Mouse (Mus musculus) midbrain, embryonic 10.5 days (tissue): ENCODE data around the gene Mettl16. TPM values are rescaled to one million over a fixed set of nuclear protein-coding genes. Genes with fewer than 3 reads are reported as not detected.

ENCODE experiments used
- DNase-seq: peaks from one replicate; pipeline ENCODE4 v3.0.0-alpha.2; 2017; ENCODE audit warnings: low spot score
- H3K27ac ChIP-seq: fragments of 300-500 bp; sonication (generic); replicated peaks from 2 replicates; pipeline ENCODE4 v1.5.1; 2016; ENCODE audit warnings: mild to moderate bottlenecking
- H3K27me3 ChIP-seq: fragments of 300-500 bp; sonication (generic); 2 replicates; pipeline ENCODE4 v1.6.1; 2016; ENCODE audit warnings: low read depth, mild to moderate bottlenecking; ENCODE audit not compliant: poor library complexity, severe bottlenecking
- H3K36me3 ChIP-seq: fragments of 300-500 bp; sonication (generic); 2 replicates; pipeline ENCODE4 v1.6.1; 2016; ENCODE audit warnings: mild to moderate bottlenecking, moderate library complexity
- H3K4me1 ChIP-seq: fragments of 300-500 bp; sonication (generic); 2 replicates; pipeline ENCODE4 v1.6.1; 2016
- H3K4me3 ChIP-seq: fragments of 300-500 bp; sonication (generic); 2 replicates; pipeline ENCODE4 v1.5.1; 2016; ENCODE audit warnings: mild to moderate bottlenecking, moderate library complexity
- H3K9me3 ChIP-seq: fragments of 300-500 bp; sonication (generic); replicated peaks from 2 replicates; pipeline ENCODE4 v1.6.1; 2016; ENCODE audit warnings: mild to moderate bottlenecking
- WGBS: fragments of 180-500 bp; shearing (Covaris S2); methylation state at CpG from one replicate; pipeline ENCODE4 v1.1.7; 2016; 5-methylcytosine and 5-hydroxymethylcytosine counted together
- polyA plus RNA-seq: library from polyadenylated mRNA; unstranded; fragments of >200 nt; fragmentation: Nextera tagmentation; extraction: Ambion mirVana; gene quantifications from 2 replicates; pipeline ENCODE4 v1.2.1, GENCODE M21; 2016

Gene Mettl16
- polyA plus RNA-seq, 1 experiment from 2014 or later = 71.6 TPM

DNA sequence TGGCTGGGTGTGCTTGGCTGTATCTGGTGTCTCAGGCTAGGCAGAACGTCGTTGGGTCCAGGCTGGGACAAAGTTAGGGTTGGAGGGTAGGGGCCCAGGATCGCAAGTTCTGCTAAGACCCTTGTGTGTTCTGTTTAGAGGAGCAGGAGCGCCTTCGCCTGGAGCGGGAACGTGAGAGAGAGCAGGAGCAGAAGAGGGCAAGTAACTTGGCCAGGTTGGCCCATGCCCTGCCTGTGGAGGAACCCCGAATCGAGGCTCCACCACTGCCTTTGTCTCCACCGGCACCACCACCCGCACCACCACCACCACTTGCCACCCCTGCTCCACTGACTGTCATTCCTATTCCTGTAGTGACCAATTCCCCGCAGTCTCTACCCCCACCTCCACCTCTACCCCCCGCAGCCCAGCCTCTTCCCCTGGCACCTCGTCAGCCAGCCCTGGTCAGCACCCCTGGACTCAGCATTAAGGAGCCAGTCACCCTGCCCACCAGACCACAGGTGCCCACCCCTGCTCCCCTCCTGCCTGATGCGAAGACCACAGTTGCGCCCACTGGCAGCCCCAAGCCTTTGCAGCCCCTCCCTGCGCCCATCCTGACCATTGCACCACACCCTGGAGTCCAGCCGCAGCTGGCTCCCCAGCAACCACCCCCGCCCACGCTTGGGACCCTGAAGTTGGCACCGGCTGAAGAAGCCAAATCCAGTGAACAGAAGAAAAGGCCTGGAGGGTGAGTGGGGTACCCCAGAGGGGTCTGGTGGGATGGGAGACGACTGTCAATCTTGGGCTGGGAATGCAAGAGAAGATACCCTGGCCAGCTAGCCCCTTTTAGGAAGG lies 65.8 kb downstream of the Mettl16 start:
- Histone ChIP-seq H3K36me3 (peaks cover 34% of the 10 kb centered on the region), H3K4me3 (peak overlapping the region; percentile 67), H3K4me1 (peaks cover 84% of the 10 kb centered on the region), H3K27me3 (peaks cover 15% of the 10 kb centered on the region), H3K27ac (peak overlapping the region; percentile 30; the same call in 1 of the 2 replicates), H3K9me3 (no peaks in the 10 kb centered on the region)
- DNase-seq = no peak
- WGBS = 93% methylated on average over 22 of the region's 22 CpGs

DNA sequence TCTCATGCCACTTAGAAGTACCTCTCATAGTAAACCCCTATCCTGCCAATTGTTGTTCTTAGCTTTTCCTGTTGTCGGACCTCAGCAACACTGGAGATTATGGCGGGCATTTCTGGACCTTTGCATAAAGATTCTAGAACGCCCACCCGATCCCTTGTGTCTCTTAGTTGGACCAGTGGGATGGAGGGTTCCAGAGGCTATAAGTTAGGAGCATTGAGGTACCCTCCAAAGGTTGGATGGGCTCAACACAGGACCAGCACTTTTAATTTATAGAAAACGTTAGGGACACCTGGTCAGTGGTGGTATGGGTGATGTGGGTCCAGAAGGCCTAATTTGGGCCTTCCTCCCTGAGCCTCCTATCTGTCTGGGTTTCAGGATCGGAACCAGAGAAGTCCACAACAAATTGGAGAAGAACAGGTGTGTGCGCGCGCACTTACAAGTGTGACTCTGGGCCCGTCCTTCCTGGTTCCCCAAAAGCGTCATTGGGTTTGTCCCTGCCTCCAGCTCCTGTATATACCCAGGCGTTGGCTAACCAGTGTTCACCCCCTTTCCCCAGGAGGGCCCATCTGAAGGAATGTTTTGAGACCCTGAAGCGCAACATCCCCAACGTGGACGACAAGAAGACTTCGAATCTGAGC lies 66.5 kb downstream of the Mettl16 start:
- peaks cover 85% of the 10 kb centered on the region for H3K4me1 ChIP-seq
- 42% methylated on average over 16 of the region's 16 CpGs for WGBS
- DNase-seq = no peak

DNA sequence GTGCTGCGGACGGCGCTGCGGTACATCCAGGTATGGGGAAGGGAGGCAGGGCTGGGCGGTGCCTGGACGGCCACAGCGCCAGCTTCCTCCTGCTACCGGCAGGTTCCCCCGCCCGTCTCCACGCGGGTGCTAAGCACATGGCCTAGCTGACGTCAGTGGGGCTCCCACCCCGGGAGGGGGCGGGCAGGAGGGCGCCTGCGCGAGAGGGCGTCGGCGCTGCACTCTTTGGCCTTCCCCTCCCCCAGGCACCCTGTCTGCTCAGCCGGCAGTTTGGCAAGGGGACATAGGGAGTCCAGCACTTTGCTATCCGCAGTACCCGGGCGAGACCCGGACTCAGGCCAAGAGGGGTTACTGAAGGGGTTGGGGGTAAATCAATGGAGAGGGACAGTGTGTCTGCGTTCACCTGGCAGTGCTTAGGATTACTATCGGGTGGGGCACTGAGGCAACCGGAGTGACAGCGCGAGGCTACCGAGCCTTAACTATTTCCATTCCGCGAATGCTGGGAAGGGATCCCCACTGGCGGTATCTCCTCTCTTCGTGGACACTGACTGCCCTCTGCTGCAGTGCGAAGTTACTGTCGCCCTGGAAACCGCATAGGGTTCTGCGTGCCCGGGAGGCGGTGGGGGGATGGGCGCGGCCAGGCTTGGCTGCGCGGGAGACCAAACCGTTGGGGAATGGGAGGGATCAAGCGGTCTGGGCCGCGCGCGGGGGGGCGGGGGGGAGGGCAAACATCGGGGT lies 67.2 kb downstream of the Mettl16 start:
- DNase-seq = peak; percentile 83
- under 1% methylated on average over 54 of the region's 54 CpGs for WGBS
- peak overlapping the region; percentile 94 for H3K27ac ChIP-seq
- no peaks in the 10 kb centered on the region for H3K9me3 ChIP-seq
- H3K4me3 ChIP-seq = peak overlapping the region; percentile 67
- peaks cover 48% of the 10 kb centered on the region for H3K36me3 ChIP-seq
- peaks cover 15% of the 10 kb centered on the region for H3K27me3 ChIP-seq
- H3K4me1 ChIP-seq = peaks cover 83% of the 10 kb centered on the region

More for the DNA sequence above, 66.5 kb downstream of the Mettl16 start:
- Histone ChIP-seq H3K4me3 (peak overlapping the region; percentile 67), H3K36me3 (peaks cover 41% of the 10 kb centered on the region), H3K9me3 (no peaks in the 10 kb centered on the region), H3K27ac (peak overlapping the region; percentile 94), H3K27me3 (peaks cover 15% of the 10 kb centered on the region)

DNA sequence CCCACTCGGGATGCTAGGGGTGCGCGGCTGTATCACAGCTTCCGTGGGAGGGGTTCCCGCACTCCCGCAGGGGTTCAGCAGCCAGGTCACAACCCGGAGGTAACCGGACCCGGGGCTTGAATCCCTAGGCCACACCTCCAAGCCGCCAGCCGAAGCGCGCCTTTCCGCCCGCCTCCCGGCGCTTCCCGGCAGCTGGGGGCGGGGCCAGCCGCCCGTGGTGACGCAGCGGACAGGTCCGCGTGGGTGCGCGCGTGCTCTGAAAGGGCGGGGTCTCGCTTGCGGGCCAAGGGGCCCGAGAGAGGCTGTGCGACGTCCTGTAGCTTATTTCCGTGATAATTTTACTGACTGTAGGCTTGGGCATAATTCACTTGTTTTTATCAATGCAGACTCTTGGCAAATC lies 67.8 kb downstream of the Mettl16 start:
- Histone ChIP-seq H3K27me3 (peaks cover 15% of the 10 kb centered on the region), H3K4me1 (peaks cover 83% of the 10 kb centered on the region), H3K27ac (peak overlapping the region; percentile 94), H3K36me3 (peaks cover 54% of the 10 kb centered on the region), H3K9me3 (no peaks in the 10 kb centered on the region), H3K4me3 (peak overlapping the region; percentile 67)
- under 1% methylated on average over 35 of the region's 35 CpGs for WGBS
- DNase-seq = peak; percentile 92

- Histone ChIP-seq H3K36me3 (peaks cover 59% of the 10 kb centered on the region), H3K9me3 (no peaks in the 10 kb centered on the region), H3K27me3 (peaks cover 15% of the 10 kb centered on the region), H3K4me3 (peak overlapping the region; percentile 67; the same call in 1 of the 2 replicates), H3K4me1 (peaks cover 78% of the 10 kb centered on the region), H3K27ac (peak overlapping the region; percentile 94; the same call in 1 of the 2 replicates)
- no peak for DNase-seq
- 47% methylated on average over 6 of the region's 6 CpGs for WGBS
These were observed 68.3 kb downstream of the Mettl16 start for GRCm38 (mm10) chr11:74838971-74839370.

- WGBS = 94% methylated on average over 19 of the region's 19 CpGs
- peaks cover 70% of the 10 kb centered on the region for H3K36me3 ChIP-seq
- H3K27me3 ChIP-seq = peaks cover 15% of the 10 kb centered on the region
- no peaks in the 10 kb centered on the region for H3K9me3 ChIP-seq
- peaks cover 66% of the 10 kb centered on the region for H3K4me1 ChIP-seq
- no peak for DNase-seq
- no peak overlapping the region for H3K27ac ChIP-seq
- H3K4me3 ChIP-seq = no peak overlapping the region
These were observed 69.5 kb downstream of the Mettl16 start for GRCm38 (mm10) chr11:74839860-74840715.

- Histone ChIP-seq H3K4me1 (peaks cover 63% of the 10 kb centered on the region), H3K36me3 (peaks cover 77% of the 10 kb centered on the region), H3K4me3 (no peak overlapping the region), H3K9me3 (peaks cover 6% of the 10 kb centered on the region), H3K27ac (0 out of 2 replicates have a peak overlapping the region, but pooled peaks have one; percentile 13), H3K27me3 (peaks cover 15% of the 10 kb centered on the region)
- DNase-seq = no peak
- 91% methylated on average over 8 of the region's 8 CpGs for WGBS
These were observed 70.1 kb downstream of the Mettl16 start for GRCm38 (mm10) chr11:74840739-74841138.

GRCm38 (mm10) chr11:74841366-74841765 lies 70.7 kb downstream of the Mettl16 start:
- Histone ChIP-seq H3K9me3 (peaks cover 7% of the 10 kb centered on the region), H3K36me3 (peaks cover 80% of the 10 kb centered on the region), H3K27me3 (peaks cover 10% of the 10 kb centered on the region), H3K27ac (0 out of 2 replicates have a peak overlapping the region, but pooled peaks have one; percentile 13), H3K4me3 (no peak overlapping the region), H3K4me1 (peaks cover 56% of the 10 kb centered on the region)
- WGBS = 77% methylated on average over 9 of the region's 9 CpGs
- no peak for DNase-seq

GRCm38 (mm10) chr11:74842045-74842444 lies 71.4 kb downstream of the Mettl16 start:
- 90% methylated on average over 13 of the region's 13 CpGs for WGBS
- peaks cover 7% of the 10 kb centered on the region for H3K9me3 ChIP-seq
- peaks cover 75% of the 10 kb centered on the region for H3K36me3 ChIP-seq

DNA sequence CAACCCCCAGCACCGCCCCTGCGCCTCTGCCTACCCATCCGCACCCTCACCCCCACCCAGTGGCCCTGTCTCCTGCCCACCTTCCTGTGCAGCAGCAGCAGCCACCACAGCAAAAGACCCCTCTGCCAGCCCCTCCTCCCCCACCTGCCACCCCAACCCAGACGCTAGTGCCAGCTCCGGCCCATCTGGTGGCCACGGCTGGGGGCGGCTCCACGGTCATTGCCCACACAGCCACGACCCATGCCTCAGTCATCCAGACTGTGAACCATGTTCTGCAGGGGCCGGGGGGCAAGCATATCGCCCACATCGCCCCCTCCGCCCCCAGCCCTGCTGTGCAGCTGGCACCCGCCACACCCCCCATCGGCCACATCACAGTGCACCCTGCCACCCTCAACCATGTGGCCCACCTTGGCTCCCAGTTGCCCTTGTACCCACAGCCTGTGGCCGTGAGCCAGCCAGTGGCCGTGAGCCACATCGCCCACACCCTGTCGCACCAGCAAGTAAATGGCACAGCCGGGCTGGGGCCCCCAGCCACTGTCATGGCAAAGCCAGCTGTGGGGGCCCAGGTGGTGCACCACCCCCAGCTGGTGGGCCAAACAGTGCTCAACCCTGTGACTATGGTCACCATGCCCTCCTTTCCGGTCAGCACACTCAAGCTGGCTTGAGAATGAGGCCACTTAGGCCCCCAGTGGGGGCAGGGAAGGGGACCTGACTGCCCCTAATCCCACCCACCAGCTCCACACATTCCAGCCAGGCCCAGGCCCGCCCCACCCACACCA lies 72.2 kb downstream of the Mettl16 start:
- H3K9me3 ChIP-seq = peaks cover 7% of the 10 kb centered on the region
- DNase-seq = no peak
- H3K4me3 ChIP-seq = no peak overlapping the region
- 0 out of 2 replicates have a peak overlapping the region, but pooled peaks have one; percentile 4 for H3K27ac ChIP-seq
- 89% methylated on average over 22 of the region's 22 CpGs for WGBS
- H3K36me3 ChIP-seq = peaks cover 71% of the 10 kb centered on the region
- H3K27me3 ChIP-seq = no peaks in the 10 kb centered on the region
- peaks cover 43% of the 10 kb centered on the region for H3K4me1 ChIP-seq

More at GRCm38 (mm10) chr11:74842045-74842444, 71.4 kb downstream of the Mettl16 start:
- H3K27me3 ChIP-seq = peaks cover 3% of the 10 kb centered on the region; the same call in 1 of the 2 replicates
- H3K27ac ChIP-seq = no peak overlapping the region
- DNase-seq = no peak
- peaks cover 49% of the 10 kb centered on the region for H3K4me1 ChIP-seq
- no peak overlapping the region for H3K4me3 ChIP-seq

- Histone ChIP-seq H3K27ac (0 out of 2 replicates have a peak overlapping the region, but pooled peaks have one; percentile 4), H3K4me3 (no peak overlapping the region), H3K27me3 (no peaks in the 10 kb centered on the region), H3K9me3 (peaks cover 7% of the 10 kb centered on the region), H3K36me3 (peaks cover 71% of the 10 kb centered on the region), H3K4me1 (peaks cover 44% of the 10 kb centered on the region)
- 90% methylated on average over 2 of the region's 2 CpGs for WGBS
- no peak for DNase-seq
These were observed 72.7 kb downstream of the Mettl16 start for GRCm38 (mm10) chr11:74843435-74843714.
